Mouse (Mus musculus): ENCODE measurements around the gene Rsph14. TPM values are rescaled to one million over a fixed set of nuclear protein-coding genes. Genes with fewer than 3 reads are reported as not detected.
"Not testable (repeated sequence)": the region's sequence is repeated elsewhere in the genome, so short reads cannot be mapped to it uniquely, and the experiment has no call there.

Gene Rsph14
- total RNA-seq, 2 experiments from 2014 or later, result 0.28 TPM; not detected in 1

GRCm38 (mm10) chr10:75054125-75054524 is 21.7 kb upstream of the Rsph14 start:
- no peak for DNase-seq (ENCODE audit: low spot score in 2 of 2)

DNA sequence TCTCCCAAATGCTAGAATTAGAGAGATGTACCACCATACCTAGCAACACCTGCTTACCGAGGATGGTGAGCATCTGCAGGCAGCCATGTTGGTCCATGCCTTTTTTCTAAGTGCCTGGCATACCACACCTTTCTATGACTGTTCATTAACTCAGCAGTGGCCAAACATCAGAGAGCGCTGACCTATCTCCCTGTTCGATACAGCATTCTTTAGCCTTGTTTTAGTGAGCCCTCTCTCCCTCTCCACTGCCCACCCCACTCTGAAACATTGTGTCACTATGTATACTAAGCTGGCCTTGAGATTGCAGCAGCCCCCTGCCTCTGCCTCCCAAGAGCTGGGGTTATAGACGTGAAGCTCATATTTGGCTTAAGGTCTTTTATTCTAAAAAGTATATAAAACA is 21.3 kb upstream of the Rsph14 start:
- DNase-seq (ENCODE audit: low spot score in 2 of 2), result no peak

DNA sequence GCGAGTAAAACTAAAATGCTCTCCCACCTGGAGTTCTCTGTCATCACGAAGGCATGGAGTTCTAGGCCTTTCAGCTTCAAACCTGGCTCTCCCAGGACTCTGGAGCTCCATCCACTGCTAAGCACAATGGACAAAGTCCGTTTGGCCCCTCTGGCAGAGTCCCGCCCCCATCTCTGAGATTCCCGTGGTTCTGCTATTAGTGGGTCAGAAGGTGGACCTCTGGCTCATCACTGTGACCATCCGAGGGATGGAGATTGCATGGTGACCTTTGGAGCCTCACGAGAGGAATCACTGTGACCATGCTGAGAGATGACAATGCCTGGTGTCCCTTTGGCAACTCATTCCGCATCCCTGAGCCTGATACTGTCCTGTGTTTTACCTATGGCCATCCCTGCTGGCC is 20.5 kb upstream of the Rsph14 start:
- no peak for DNase-seq (ENCODE audit: low spot score in 2 of 2)

DNA sequence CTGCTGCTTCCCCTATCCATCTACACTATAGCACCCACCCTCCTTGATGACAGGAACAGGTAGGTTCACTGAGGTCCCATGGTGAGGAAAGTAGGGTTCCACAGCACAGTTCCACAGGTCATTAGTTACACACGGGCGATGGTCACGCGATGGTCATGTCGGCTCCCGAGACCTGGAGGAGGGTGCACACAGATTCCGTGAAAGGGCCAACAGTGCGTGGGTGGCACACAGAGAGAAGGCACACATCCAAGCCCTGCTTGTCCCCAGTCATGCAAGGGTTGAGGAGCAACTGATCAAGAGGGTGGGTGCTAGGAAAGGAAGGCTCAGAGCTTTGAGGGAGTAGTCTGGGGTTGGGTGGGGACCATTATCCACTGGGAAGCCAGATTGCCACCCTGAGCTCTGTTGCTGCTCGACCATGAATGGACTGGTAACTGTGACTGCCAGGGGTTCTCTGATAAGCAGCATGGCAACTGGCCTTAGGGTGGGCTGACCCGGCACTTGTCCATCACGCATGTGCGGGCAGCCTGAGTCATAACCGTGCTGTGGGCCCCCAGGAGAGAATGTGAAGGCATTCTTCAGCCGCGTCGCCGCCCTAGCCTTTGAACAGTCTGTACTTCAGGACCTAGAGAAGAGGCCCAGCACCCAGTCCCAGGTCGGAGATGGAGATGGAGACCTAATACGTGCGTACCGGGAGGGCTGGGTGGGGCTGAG is 19.1 kb upstream of the Rsph14 start:
- no peak for DNase-seq (ENCODE audit: low spot score in 2 of 2)

GRCm38 (mm10) chr10:75048711-75049110 is 16.3 kb upstream of the Rsph14 start:
- DNase-seq (ENCODE audit: low spot score in 2 of 2), result no peak

DNA sequence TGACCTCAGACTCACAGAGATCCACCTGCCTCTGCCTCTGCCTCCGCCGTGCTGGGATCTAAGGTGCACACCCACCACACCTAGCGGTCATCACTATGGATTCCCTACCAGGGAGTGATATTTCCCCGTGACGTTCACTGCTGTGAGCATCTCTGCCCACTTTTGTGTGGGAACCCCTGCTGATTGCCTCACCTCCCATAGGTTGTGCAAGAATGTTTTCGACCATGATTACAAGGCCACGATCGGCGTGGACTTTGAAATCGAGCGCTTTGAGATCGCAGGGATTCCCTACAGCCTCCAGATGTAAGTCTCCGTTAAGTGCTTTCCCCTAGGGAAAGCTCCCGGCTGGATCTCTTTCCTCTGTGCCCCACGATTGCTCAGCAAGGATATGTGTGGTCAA is 13.4 kb upstream of the Rsph14 start:
- DNase-seq (ENCODE audit: low spot score in 2 of 2), result no peak

DNA sequence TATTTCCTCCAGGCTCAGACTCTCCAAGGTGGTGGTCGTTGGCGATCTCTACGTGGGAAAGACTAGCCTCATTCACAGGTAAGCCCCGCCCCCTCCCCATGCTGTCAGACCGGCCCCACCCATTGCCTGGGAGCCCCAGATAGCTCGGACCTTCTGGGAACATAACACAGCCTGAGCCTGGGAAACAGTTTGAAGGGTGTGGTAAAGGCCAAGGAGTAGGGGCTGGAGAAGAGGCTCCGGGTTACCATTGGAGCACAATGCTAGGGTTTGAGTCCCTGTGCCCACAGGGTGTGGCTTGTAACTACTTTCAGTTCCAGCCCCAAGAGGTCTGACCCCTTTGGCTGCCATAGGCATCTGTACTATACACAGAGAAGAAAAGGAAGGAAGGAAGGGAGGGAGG is 12.1 kb upstream of the Rsph14 start:
- no peak for DNase-seq (ENCODE audit: low spot score in 2 of 2)

DNA sequence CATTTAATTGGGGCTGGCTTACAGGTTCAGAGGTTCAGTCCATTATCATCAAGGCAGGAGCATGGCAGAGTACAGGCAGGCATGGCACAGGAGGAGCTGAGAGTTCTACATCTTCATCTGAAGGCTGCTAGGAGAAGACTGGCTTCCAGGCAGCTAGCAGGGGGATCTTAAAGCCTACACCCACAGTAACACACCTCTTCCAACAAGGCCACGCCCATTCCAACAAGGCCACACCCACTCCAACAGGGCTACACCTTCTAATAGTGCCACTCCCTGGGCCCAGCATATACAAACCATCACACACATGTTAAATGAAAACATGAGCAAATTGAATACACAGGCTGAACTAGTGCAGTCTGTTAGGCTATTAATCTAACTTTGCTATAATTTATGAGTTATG is 9.7 kb upstream of the Rsph14 start:
- DNase-seq (ENCODE audit: low spot score in 2 of 2), result not testable (repeated sequence)

DNA sequence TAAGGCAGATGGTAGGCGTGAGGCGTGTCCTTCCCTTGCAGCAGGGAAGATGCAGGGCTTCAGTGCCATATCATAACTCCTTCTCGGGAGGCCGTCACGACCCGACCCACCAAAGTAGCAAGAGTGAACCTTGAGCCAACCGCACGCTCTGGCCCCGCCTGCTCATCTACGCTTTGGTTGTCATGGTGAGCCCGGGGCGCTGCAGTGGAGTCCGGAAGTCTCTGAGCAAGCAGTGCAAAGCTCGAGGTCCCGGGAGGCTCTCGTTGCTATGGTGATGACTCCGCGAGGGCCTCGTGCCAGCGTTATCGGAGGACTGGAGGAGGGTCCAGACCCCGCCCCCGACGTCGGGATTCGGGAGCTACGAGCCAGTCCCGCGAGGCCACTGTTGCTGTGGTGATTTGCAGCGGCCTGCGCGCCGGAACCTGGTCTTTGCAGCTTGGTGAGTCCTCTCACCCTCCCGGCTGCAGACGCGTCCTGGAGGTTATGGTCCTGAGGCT is 4.5 kb upstream of the Rsph14 start, which contains the start of gene Rab36:
TSS of gene Rab36 (plus strand) at position 176 of the 497 bp plus-strand sequence.
- DNase-seq (ENCODE audit: low spot score in 2 of 2), result peak; percentile 88 to 92

DNA sequence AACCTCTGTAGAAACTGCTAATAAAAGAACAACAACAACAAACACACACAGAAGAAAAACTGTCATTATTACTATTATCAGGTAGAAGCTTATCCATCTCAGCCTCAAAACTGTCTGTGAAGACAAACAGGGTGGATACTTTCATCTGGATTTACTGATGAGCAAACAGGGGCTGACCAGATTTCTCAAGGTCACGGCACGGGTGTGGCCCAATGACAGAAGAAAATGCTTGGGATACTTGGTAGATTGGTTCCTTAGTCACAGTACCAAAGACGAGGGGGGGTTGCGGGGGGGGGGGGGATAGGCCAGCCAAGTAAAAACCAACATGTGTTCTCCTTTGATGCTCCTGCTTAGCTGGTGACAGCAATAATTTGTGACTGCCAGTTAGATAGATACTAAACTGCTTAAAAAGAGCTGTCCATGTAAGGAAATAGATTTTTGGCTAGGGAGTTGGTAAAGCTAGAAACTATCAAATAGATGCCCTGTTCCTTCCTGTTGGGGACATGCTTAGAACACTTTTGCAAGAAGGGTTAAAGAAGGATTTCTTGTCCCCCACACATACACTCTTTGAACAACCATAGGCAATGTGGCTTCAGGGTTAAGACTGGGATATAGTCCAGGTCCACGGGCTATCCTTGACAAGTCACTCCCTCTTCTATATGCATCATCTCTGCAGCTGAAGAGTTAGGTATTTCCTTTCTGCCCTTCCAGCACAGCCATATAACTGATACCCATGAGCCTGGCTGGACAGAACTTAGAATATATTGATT is 856 bp downstream of the Rsph14 start:
- DNase-seq (ENCODE audit: low spot score in 2 of 2), result no peak

DNA sequence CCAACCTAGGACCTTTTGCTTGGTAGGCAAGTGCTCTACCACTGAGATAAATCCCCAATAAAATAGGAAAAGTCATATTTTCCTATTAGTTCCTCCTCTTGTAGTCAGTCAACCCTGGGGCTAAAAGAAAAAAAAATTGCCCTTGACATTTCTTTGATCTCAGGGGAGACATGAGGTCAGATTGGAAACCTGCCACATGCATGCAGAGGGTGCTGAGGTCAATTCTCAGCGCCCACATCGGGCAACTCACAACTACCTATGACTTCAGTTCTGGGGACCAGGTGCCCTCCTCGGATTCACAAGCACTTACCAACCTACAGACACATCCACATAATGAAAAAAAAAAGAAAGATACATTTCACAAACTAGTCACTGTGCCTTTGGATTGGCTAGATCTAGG is 2.2 kb downstream of the Rsph14 start:
- no peak for DNase-seq (ENCODE audit: low spot score in 2 of 2)

DNA sequence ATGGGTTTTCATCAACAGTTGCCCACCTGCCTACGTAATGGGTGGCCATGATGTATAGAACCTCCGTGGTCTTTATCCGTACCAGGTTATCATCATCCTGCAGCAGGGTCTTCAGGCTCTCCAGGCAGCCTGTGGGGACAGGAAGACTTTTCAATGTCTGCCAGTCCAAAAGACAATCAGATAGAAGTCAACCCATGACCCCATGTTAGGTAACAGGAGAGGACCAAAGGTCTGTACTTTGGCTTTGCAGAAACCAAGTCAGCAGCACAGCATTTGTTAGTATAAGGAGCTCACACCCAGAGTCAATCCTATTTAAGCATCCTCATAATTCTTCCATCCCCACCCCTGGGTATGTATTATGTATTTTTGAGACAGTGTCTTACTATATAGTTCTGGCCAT is 2.7 kb downstream of the Rsph14 start:
- no peak for DNase-seq (ENCODE audit: low spot score in 2 of 2)

- no peak for DNase-seq (ENCODE audit: low spot score in 2 of 2)
Measured at GRCm38 (mm10) chr10:75028743-75029142, 3.6 kb downstream of the Rsph14 start.

GRCm38 (mm10) chr10:75026491-75026890 is 5.9 kb downstream of the Rsph14 start:
- DNase-seq (ENCODE audit: low spot score in 2 of 2), result no peak

- peak; percentile 83 to 94 for DNase-seq (ENCODE audit: low spot score in 2 of 2)
Measured at GRCm38 (mm10) chr10:75021138-75021537, 11.2 kb downstream of the Rsph14 start.

GRCm38 (mm10) chr10:75020271-75020670 is 12.1 kb downstream of the Rsph14 start:
- DNase-seq (ENCODE audit: low spot score in 2 of 2), result no peak

GRCm38 (mm10) chr10:75016481-75016880 is 15.9 kb downstream of the Rsph14 start:
- no peak for DNase-seq (ENCODE audit: low spot score in 2 of 2)

- DNase-seq (ENCODE audit: low spot score in 2 of 2), result no peak
Measured at GRCm38 (mm10) chr10:75015465-75015864, 16.9 kb downstream of the Rsph14 start.

GRCm38 (mm10) chr10:75010704-75011103 is 21.7 kb downstream of the Rsph14 start:
- no peak for DNase-seq (ENCODE audit: low spot score in 2 of 2)

GRCm38 (mm10) chr10:75006889-75007662 is 25.3 kb downstream of the Rsph14 start:
- DNase-seq (ENCODE audit: low spot score in 2 of 2), result peak; percentile 78 to 80

DNA sequence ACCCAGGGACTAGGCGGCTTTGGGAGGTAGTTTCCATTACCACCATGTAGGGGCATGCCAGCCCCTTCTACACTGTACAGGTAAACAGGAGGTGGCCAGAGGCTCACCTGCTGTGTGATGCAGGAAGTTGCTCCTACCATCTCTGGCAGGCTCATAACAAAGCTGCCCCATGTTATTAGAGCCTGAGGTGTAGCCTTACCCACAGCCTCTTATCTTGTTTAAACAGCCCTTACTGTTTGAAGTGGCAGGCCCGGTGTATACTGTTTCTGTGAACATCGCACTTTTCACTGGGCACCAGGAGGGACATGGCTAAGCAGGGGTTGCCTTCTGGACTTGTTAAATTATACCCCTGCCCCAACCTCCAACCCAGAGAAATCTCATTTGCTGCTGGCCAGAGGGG is 28.3 kb downstream of the Rsph14 start:
- DNase-seq (ENCODE audit: low spot score in 2 of 2), result no peak

DNA sequence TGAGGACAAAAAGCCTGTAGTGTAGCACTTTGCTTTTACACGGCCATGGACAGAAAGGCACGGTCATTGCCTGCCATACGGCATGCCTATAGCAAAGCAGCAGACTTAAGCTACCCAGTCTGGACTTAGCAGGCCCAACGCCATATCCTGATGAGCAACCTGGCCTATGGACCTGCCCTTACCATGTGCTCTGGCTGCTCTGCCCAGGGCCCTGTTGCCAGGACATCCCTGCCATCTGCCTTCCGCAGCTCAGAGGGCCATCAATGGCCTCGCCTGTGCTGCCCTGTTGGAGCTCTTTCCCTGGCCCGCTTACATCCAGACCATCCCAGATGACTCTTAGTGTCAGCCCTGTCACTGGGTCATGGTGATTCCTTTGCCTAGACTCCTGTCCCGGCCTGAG is 31.0 kb downstream of the Rsph14 start:
- DNase-seq (ENCODE audit: low spot score in 2 of 2), result no peak

Data from left cerebral cortex, adult 18-20 months (tissue).